Mouse (Mus musculus): ENCODE measurements around the gene Fam168a. TPM values are rescaled to one million over a fixed set of nuclear protein-coding genes. Genes with fewer than 3 reads are reported as not detected.

Fam168a gene
- total and polyA plus RNA-seq, 3 experiments: 3.1 to 19.2 TPM; not detected in 1

DNA sequence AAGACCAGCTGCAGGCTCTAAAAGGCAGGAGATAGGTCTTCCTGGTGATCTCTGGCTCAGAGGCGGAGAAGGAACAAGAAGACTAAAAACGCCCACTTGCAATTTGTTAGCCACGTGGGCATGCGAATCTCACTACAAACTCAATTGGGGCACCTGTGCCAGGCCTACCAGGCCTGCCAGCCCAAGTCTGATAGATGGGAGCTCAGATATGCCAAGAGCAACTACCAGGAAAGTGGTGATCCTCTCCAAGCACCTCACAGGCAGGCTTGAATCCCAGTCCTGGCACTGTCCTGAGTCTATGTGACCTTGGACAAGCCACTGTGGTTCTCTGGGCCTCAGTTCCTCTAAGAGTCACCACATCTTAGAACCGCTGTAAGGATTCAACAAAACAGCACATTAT, 154.8 kb downstream of the Fam168a start:
- no peak overlapping the region for H3K9ac ChIP-seq (ENCODE audit: control insufficient read depth, low read depth, low read length, poor library complexity, severe bottlenecking)
- H3K36me3 ChIP-seq (ENCODE audit: control insufficient read depth in 1 of 2, insufficient read depth in 2 of 2, low read length in 2 of 2): peaks cover 0 to 38% of the 10 kb centered on the region in 2 experiments; a peak in 2 of 4 replicates
- no peak for DNase-seq (ENCODE audit: low read depth, low spot score)
- no peak overlapping the region for H3K4me3 ChIP-seq (ENCODE audit: control insufficient read depth in 1 of 2, insufficient read depth in 1 of 2, low read depth in 2 of 2, low read length in 2 of 2)
- peaks cover 9 to 48% of the 10 kb centered on the region in 2 experiments for H3K4me1 ChIP-seq (ENCODE audit: control insufficient read depth in 1 of 2, insufficient read depth in 2 of 2, low read length in 2 of 2)
- H3K27ac ChIP-seq (ENCODE audit: control insufficient read depth, low read depth, low read length): no peak overlapping the region
- H3K27me3 ChIP-seq (ENCODE audit: control insufficient read depth in 1 of 2, insufficient read depth in 2 of 2, low read length in 2 of 2): no peaks in the 10 kb centered on the region
- H3K9me3 ChIP-seq (replicated peaks; ENCODE audit: insufficient read depth, low read length): no peaks in the 10 kb centered on the region
- H3K79me2 ChIP-seq (ENCODE audit: control insufficient read depth, insufficient read depth, low read length, poor library complexity): peaks cover 40% of the 10 kb centered on the region
- no peak for TF ChIP-seq RCOR1 (IDR thresholded peaks at IDR 0.05; ENCODE audit: low read depth, low read length)
- no peak for TF ChIP-seq NELFE (IDR thresholded peaks at IDR 0.05; ENCODE audit: low read depth, low read length)
- no peak for TF ChIP-seq TCF12 (IDR thresholded peaks at IDR 0.05; ENCODE audit: low read depth, low read length)
- TF ChIP-seq MEF2A (IDR thresholded peaks at IDR 0.05; ENCODE audit: extremely low read depth, insufficient replicate concordance, low read depth, low read length, poor library complexity, severe bottlenecking): no peak
- TF ChIP-seq USF1 (IDR thresholded peaks at IDR 0.05; ENCODE audit: low read depth, low read length): no peak

DNA sequence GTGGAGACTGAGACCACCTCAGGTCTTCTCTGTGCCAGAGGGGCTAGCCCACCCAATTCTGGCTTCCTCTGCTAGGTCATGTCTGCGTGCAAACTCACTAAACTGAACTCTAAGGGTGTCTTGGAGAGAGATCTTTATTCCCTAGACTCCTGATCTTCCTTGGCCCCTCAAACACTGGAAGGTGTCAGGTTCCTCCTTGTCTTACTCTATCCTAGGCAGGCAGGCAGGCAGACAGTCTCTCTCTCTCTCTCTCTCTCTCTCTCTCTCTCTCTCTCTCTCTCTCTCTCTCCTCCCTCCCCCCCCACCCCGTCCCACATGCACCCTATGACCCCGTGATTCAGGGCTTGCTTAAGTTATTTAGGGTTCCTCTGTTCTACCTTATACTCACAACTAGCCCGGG, 155.9 kb downstream of the Fam168a start:
- Histone ChIP-seq H3K9me3 (replicated peaks; ENCODE audit: insufficient read depth, low read length) (no peaks in the 10 kb centered on the region), H3K36me3 (ENCODE audit: control insufficient read depth in 1 of 2, insufficient read depth in 2 of 2, low read length in 2 of 2) (peaks cover 0 to 30% of the 10 kb centered on the region in 2 experiments; a peak in 2 of 4 replicates), H3K79me2 (ENCODE audit: control insufficient read depth, insufficient read depth, low read length, poor library complexity) (peaks cover 40% of the 10 kb centered on the region), H3K4me1 (ENCODE audit: control insufficient read depth in 1 of 2, insufficient read depth in 2 of 2, low read length in 2 of 2) (peaks cover 5 to 40% of the 10 kb centered on the region in 2 experiments), H3K27ac (ENCODE audit: control insufficient read depth, low read depth, low read length) (peak overlapping the region; percentile 87), H3K9ac (ENCODE audit: control insufficient read depth, low read depth, low read length, poor library complexity, severe bottlenecking) (peak overlapping the region; percentile 99), H3K27me3 (ENCODE audit: control insufficient read depth in 1 of 2, insufficient read depth in 2 of 2, low read length in 2 of 2) (no peaks in the 10 kb centered on the region), H3K4me3 (ENCODE audit: control insufficient read depth in 1 of 2, insufficient read depth in 1 of 2, low read depth in 2 of 2, low read length in 2 of 2) (peak overlapping the region; percentile 90 to 99)
- no peak for TF ChIP-seq RCOR1 (IDR thresholded peaks at IDR 0.05; ENCODE audit: low read depth, low read length)
- peak; percentile 87; the same call in 1 of the 2 replicates for TF ChIP-seq JUND (IDR thresholded peaks at IDR 0.05; ENCODE audit: low read depth, low read length)
- DNase-seq (ENCODE audit: low read depth, low spot score): peak; percentile 56

DNA sequence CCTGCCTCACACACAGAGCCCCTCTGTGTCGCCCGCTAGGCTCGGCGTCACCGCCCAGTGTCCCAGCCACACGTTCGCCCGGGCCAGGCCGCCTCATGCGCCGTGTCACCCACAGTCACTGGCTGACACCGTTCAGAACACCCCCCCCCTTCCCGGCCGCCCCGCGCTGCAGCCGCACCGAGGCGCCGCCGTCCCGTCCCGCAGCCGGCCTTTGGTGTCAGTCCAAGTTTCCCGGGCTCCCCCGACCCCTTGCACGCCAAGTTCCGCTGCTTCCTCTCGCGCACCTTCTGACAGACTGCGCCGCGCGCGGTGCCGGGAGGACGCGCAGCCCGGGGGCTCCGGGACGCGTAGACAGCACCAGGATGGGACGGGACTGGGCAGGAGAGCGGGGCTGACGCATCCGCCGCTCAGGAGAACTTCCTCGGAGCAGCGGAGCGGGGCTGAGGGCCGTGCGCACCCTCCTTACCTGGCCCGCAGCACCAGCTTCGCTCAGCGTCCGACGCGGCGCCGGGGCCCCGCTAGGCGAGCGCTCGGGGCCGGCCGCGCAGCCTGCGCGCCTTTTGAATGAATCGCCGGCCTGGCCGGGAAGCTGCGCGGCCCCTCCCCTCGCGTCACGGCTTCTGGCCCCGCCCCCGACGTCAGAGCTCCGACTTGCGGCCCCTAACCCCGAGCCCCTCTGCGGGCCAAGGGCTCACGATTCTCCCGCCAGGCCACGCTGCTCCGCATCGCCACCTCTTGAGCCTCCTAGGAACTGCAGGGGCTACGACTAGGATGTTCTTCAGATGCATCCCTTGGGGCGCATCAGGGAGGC, 156.6 kb downstream of the Fam168a start, which contains the start of gene Relt:
TSS of gene Relt (minus strand) at position 619 of the 811 bp plus-strand sequence.
- Histone ChIP-seq H3K27me3 (ENCODE audit: control insufficient read depth in 1 of 2, insufficient read depth in 2 of 2, low read length in 2 of 2) (no peaks in the 10 kb centered on the region), H3K36me3 (ENCODE audit: control insufficient read depth in 1 of 2, insufficient read depth in 2 of 2, low read length in 2 of 2) (peaks cover 0 to 24% of the 10 kb centered on the region in 2 experiments; a peak in 2 of 4 replicates), H3K79me2 (ENCODE audit: control insufficient read depth, insufficient read depth, low read length, poor library complexity) (peaks cover 37% of the 10 kb centered on the region), H3K4me3 (ENCODE audit: control insufficient read depth in 1 of 2, insufficient read depth in 1 of 2, low read depth in 2 of 2, low read length in 2 of 2) (peak within 1 kb of the TSS; percentile 90 to 99), H3K27ac (ENCODE audit: control insufficient read depth, low read depth, low read length) (peak within 1 kb of the TSS; percentile 87), H3K4me1 (ENCODE audit: control insufficient read depth in 1 of 2, insufficient read depth in 2 of 2, low read length in 2 of 2) (peaks cover 5 to 38% of the 10 kb centered on the region in 2 experiments), H3K9ac (ENCODE audit: control insufficient read depth, low read depth, low read length, poor library complexity, severe bottlenecking) (peak within 1 kb of the TSS; percentile 99), H3K9me3 (replicated peaks; ENCODE audit: insufficient read depth, low read length) (no peaks in the 10 kb centered on the region)
- peak; percentile 98 for DNase-seq (ENCODE audit: low read depth, low spot score)
- TF ChIP-seq SIN3A (IDR thresholded peaks at IDR 0.05; ENCODE audit: low read length) (no peak; the same call in 1 of the 2 replicates), CTCF (IDR thresholded peaks at IDR 0.05 in 2 of 3, conservative IDR thresholded peaks at IDR 0.05 in 1 of 3; ENCODE audit: control insufficient read depth in 1 of 3, insufficient read depth in 1 of 3, low read depth in 2 of 3, low read length in 3 of 3, poor library complexity in 1 of 3, severe bottlenecking in 1 of 3) (peak; percentile 52 to 80 (median 74); a peak in 5 of 6 replicates), ZNF384 (IDR thresholded peaks at IDR 0.05; ENCODE audit: low read depth, low read length) (no peak), CHD1 (IDR thresholded peaks at IDR 0.05; ENCODE audit: low read depth, low read length) (no peak), RAD21 (IDR thresholded peaks at IDR 0.05; ENCODE audit: low read depth, low read length) (peak; percentile 55), NELFE (IDR thresholded peaks at IDR 0.05; ENCODE audit: low read depth, low read length) (peak; percentile 92), TAL1 (IDR thresholded peaks at IDR 0.05; ENCODE audit: low read length) (no peak), ELF1 (IDR thresholded peaks at IDR 0.05; ENCODE audit: low read depth, low read length) (no peak), EP300 (IDR thresholded peaks at IDR 0.05; ENCODE audit: low read depth in 1 of 2, low read length in 2 of 2) (no peak), ZKSCAN1 (IDR thresholded peaks at IDR 0.05; ENCODE audit: low read depth, low read length) (no peak), NRF1 (IDR thresholded peaks at IDR 0.05; ENCODE audit: insufficient read depth, low read depth, low read length, poor library complexity, severe bottlenecking) (peak; percentile 44; the same call in 1 of the 2 replicates), BHLHE40 (IDR thresholded peaks at IDR 0.05; ENCODE audit: borderline replicate concordance, low read depth, low read length) (no peak; the same call in 1 of the 2 replicates), ZC3H11A (IDR thresholded peaks at IDR 0.05; ENCODE audit: low read depth, low read length) (peak; percentile 44), SMC3 (IDR thresholded peaks at IDR 0.05; ENCODE audit: low read depth, low read length) (peak; percentile 66), USF2 (IDR thresholded peaks at IDR 0.05; ENCODE audit: borderline replicate concordance in 1 of 2, insufficient read depth in 1 of 2, low read depth in 1 of 2, low read length in 2 of 2) (no peak), MYC (IDR thresholded peaks at IDR 0.05; ENCODE audit: low read depth, low read length) (no peak), MAX (IDR thresholded peaks at IDR 0.05; ENCODE audit: low read length) (no peak), MEF2A (IDR thresholded peaks at IDR 0.05; ENCODE audit: extremely low read depth, insufficient replicate concordance, low read depth, low read length, poor library complexity, severe bottlenecking) (no peak)
